Mouse (Mus musculus) layer of hippocampus, adult 6 months (tissue): ENCODE data around the gene Olfr1185-ps1. TPM values are rescaled to one million over a fixed set of nuclear protein-coding genes. Genes with fewer than 3 reads are reported as not detected.

Experiments used
- long read RNA-seq, 2 experiments: library from polyadenylated mRNA; unstranded; transcript quantifications; one replicate each; pipeline ENCODE4 v2.0.0; 2019 to 2020
- polyA plus RNA-seq: library from polyadenylated mRNA; unstranded; fragments of <200 nt; fragmentation: Nextera tagmentation; gene quantifications from 2 replicates; pipeline ENCODE4 v1.2.3, GENCODE M21; 2021

The Olfr1185-ps1 gene
- polyA plus RNA-seq: not detected in 2 replicates
- long read RNA-seq, experiment 1: 0 reads
- long read RNA-seq, experiment 2: 0 reads

DNA sequence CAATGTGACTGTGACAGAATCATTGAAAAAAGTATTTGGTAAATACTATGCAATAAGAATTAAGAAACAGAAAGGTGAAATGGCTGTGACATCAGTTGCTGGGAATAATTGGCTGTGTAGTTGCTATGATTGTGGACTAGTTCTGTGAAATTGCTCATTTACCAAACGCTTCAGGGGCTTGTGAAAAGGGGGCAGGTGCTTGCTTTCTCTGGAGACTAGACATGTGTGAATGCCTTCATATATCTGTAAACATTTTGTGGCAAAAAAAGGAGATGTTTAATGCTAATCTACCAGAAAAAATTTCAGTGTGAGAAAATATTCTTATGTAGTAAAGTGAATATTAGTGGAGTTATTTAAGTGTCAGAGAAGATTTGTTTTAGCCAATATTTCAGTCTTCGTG lies at the start of gene Olfr1185-ps1:
TSS of gene Olfr1185-ps1 (plus strand) at position 301 of the 400 bp plus-strand sequence.

DNA sequence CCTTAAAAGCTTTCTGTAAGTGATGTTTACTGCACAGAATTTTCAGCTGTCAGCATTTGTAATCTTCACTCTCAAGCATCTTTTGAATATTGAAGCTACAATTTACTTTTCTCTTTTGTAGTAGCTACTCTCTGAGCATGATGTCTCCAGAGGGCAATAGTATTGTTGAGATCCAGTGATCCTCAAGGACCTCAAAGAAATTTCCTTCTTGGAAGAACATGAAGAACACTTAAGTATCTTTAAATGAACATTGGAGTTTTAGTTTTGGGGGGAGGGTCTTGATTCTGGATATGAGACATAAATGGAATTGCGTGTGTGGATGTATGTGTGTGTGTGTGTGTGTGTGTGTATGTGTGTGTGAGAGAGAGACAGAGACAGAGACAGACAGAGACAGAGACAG lies 44.1 kb upstream of the Olfr1185-ps1 start, which contains the start of gene Gm13757:
TSS of gene Gm13757 (minus strand) at position 101 of the 400 bp plus-strand sequence.

DNA sequence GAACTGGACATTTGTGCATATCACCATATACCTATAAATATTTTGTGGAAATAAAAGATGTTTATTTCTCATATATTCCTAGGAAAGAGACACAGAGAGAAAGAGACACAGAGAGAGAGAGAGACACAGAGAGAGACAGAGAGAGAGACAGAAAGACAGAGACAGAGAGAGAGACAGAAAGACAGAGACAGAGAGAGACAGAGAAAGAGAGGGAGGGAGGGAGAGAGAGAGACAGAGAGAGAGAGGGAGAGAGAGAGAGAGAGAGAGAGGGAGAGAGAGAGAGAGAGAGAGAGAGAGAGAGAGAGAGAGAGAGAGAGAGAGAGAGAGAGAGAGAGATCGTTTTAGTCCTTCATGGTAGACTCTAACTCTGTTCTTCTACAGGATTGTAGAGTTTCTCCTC lies 38.6 kb upstream of the Olfr1185-ps1 start, which contains the start of gene Olfr1183:
TSS of gene Olfr1183 (plus strand) at position 301 of the 400 bp plus-strand sequence.

DNA sequence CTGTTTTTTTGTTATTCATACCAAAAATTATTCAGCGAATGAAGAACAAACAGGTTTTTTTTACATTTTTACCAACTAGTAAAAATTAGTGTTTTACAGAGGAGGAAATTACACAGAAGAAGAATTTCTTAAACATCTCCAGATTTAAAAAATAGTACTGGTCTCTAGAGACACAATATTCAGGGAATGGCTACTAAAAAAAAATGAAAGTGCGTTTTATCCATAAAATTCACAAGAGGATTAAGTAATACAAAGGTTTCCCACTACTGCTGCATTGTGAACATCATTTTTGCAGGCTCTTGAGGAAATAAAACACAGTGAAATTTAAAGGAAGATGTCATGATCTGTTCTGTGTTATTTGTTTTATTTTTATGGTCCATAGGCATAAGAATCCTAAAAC lies 9.8 kb upstream of the Olfr1185-ps1 start, which contains the start of gene Olfr1184:
TSS of gene Olfr1184 (plus strand) at position 301 of the 400 bp plus-strand sequence.

DNA sequence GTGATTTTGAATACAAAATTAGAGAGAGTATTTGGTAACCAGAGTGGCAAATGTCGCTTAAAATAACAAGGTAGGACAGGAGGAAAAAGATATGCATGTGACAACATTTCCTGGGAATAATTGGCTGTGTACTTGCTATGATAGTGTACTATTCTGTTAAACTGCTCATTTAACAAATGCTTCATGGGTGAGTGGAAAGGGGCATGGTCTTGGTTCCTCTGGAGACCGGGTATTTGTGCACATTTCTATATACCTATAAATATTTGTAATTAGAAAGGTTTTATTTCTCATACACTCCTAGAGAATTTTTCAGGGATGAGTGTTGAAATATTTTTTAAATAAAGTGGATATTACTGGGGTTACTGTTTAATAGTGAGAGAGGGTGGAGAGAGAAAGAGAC lies 25.1 kb downstream of the Olfr1185-ps1 start, which contains the start of gene Olfr1186:
TSS of gene Olfr1186 (plus strand) at position 301 of the 400 bp plus-strand sequence.

Other genes with a start within 250 kb of the Olfr1185-ps1 start
- not detected in 2 replicates for gene Olfr1173, start 213.4 kb upstream of the Olfr1185-ps1 start, polyA plus RNA-seq
- gene Olfr1174-ps, start 178.2 kb upstream of the Olfr1185-ps1 start, polyA plus RNA-seq: not detected in 2 replicates
- not detected in 2 replicates for gene Olfr1175-ps, start 166.1 kb upstream of the Olfr1185-ps1 start, polyA plus RNA-seq
- not detected in 2 replicates for gene Olfr1176, start 156.6 kb upstream of the Olfr1185-ps1 start, polyA plus RNA-seq
- not detected in 2 replicates for gene Olfr1177-ps, start 146.8 kb upstream of the Olfr1185-ps1 start, polyA plus RNA-seq
- not detected in 2 replicates for gene Olfr1178, start 106.3 kb upstream of the Olfr1185-ps1 start, polyA plus RNA-seq
- not detected in 2 replicates for gene Olfr1179, start 86.9 kb upstream of the Olfr1185-ps1 start, polyA plus RNA-seq
- gene Olfr1180, start 74.2 kb upstream of the Olfr1185-ps1 start, polyA plus RNA-seq: not detected in 2 replicates
- gene Olfr1181, start 67.1 kb upstream of the Olfr1185-ps1 start, polyA plus RNA-seq: not detected in 2 replicates
- not detected in 2 replicates for gene Gm13757, start 44.2 kb upstream of the Olfr1185-ps1 start, polyA plus RNA-seq
- not detected in 2 replicates for gene Olfr1183, start 38.5 kb upstream of the Olfr1185-ps1 start, polyA plus RNA-seq
- gene Olfr1184, start 9.7 kb upstream of the Olfr1185-ps1 start, polyA plus RNA-seq: not detected in 2 replicates
- gene Olfr1186, start 25.2 kb downstream of the Olfr1185-ps1 start, polyA plus RNA-seq: not detected in 2 replicates
- not detected in 2 replicates for gene Olfr1188, start 63.6 kb downstream of the Olfr1185-ps1 start, polyA plus RNA-seq
- gene Olfr1189, start 93.1 kb downstream of the Olfr1185-ps1 start, polyA plus RNA-seq: not detected in 2 replicates
- gene Olfr1191-ps1, start 147.2 kb downstream of the Olfr1185-ps1 start, polyA plus RNA-seq: not detected in 2 replicates
- gene Olfr1192-ps1, start 155.2 kb downstream of the Olfr1185-ps1 start, polyA plus RNA-seq: not detected in 2 replicates
- not detected in 2 replicates for gene Olfr1193, start 182.3 kb downstream of the Olfr1185-ps1 start, polyA plus RNA-seq
- not detected in 2 replicates for gene Olfr1195, start 195.9 kb downstream of the Olfr1185-ps1 start, polyA plus RNA-seq
- not detected in 2 replicates for gene Olfr1196, start 211.3 kb downstream of the Olfr1185-ps1 start, polyA plus RNA-seq
- not detected in 2 replicates for gene Olfr1197, start 239.0 kb downstream of the Olfr1185-ps1 start, polyA plus RNA-seq